Mouse (Mus musculus): ENCODE measurements around the gene Tsn. TPM values are rescaled to one million over a fixed set of nuclear protein-coding genes. Genes with fewer than 3 reads are reported as not detected.
A peak's percentile ranks its signal among the peaks of the same experiment; 100 is the strongest.

Tsn gene
- total RNA-seq, 1 experiment = 240 TPM

GRCm38 (mm10) chr1:118320696-118321095, 9.2 kb upstream of the Tsn start:
- H3K36me3 ChIP-seq (ENCODE audit: control insufficient read depth, insufficient read depth, low read length, poor library complexity, severe bottlenecking) = peaks cover 14% of the 10 kb centered on the region
- H3K9me3 ChIP-seq (ENCODE audit: control insufficient read depth, insufficient read depth, low read depth, low read length) = no peaks in the 10 kb centered on the region
- H3K4me1 ChIP-seq (ENCODE audit: control insufficient read depth in 2 of 2, insufficient read depth in 2 of 2, low read length in 2 of 2, poor library complexity in 1 of 2) = no peaks in the 10 kb centered on the region; a peak in 2 of 4 replicates
- H3K27ac ChIP-seq (ENCODE audit: insufficient read depth, low read depth, low read length, poor library complexity, severe bottlenecking) = no peak overlapping the region
- in situ Hi-C loops (cut with MboI; ENCODE audit: low sequenced_read_pairs in 2 of 2, unreplicated experiment in 2 of 2) = no loop called here
- no peak overlapping the region for H3K9ac ChIP-seq (ENCODE audit: insufficient read depth, low read depth, low read length, poor library complexity, severe bottlenecking)
- TF ChIP-seq HCFC1 (IDR thresholded peaks at IDR 0.05; ENCODE audit: borderline replicate concordance, insufficient read depth, low read length) = no peak
- no peak for TF ChIP-seq MAFK (IDR thresholded peaks at IDR 0.05; ENCODE audit: insufficient read depth, low read depth, low read length)
- TF ChIP-seq ZNF384 (IDR thresholded peaks at IDR 0.05; ENCODE audit: low read depth, low read length) = no peak
- no peak for TF ChIP-seq CHD2 (IDR thresholded peaks at IDR 0.05; ENCODE audit: low read depth, low read length)
- peak; percentile 71 for TF ChIP-seq ZC3H11A (IDR thresholded peaks at IDR 0.05; ENCODE audit: borderline replicate concordance, low read depth, low read length)
- peak overlapping the region in 1 of 2 experiments; percentile 87; a peak in 1 of 4 replicates for H3K4me3 ChIP-seq (ENCODE audit: insufficient read depth in 1 of 2, low read depth in 1 of 2, low read length in 2 of 2, poor library complexity in 1 of 2, severe bottlenecking in 1 of 2)
- peak; percentile 73 for DNase-seq (ENCODE audit: low read depth, low spot score)

GRCm38 (mm10) chr1:118310780-118311621, 538 bp downstream of the Tsn start:
- Histone ChIP-seq H3K9me3 (ENCODE audit: control insufficient read depth, insufficient read depth, low read depth, low read length) (no peaks in the 10 kb centered on the region), H3K4me3 (ENCODE audit: insufficient read depth in 1 of 2, low read depth in 1 of 2, low read length in 2 of 2, poor library complexity in 1 of 2, severe bottlenecking in 1 of 2) (peak overlapping the region; percentile 93 to 100), H3K4me1 (ENCODE audit: control insufficient read depth in 2 of 2, insufficient read depth in 2 of 2, low read length in 2 of 2, poor library complexity in 1 of 2) (no peaks in the 10 kb centered on the region; a peak in 1 of 4 replicates), H3K36me3 (ENCODE audit: control insufficient read depth, insufficient read depth, low read length, poor library complexity, severe bottlenecking) (no peaks in the 10 kb centered on the region; the same call in 1 of the 2 replicates), H3K27ac (ENCODE audit: insufficient read depth, low read depth, low read length, poor library complexity, severe bottlenecking) (peak overlapping the region; percentile 93), H3K9ac (ENCODE audit: insufficient read depth, low read depth, low read length, poor library complexity, severe bottlenecking) (peak overlapping the region; percentile 100)
- TF ChIP-seq CHD2 (IDR thresholded peaks at IDR 0.05; ENCODE audit: low read depth, low read length) = no peak
- TF ChIP-seq HCFC1 (IDR thresholded peaks at IDR 0.05; ENCODE audit: borderline replicate concordance, insufficient read depth, low read length) = peak; percentile 87
- TF ChIP-seq MAFK (IDR thresholded peaks at IDR 0.05; ENCODE audit: insufficient read depth, low read depth, low read length) = 0 out of 2 replicates have a peak, but pooled peaks have one; percentile 2
- peak; percentile 84 for DNase-seq (ENCODE audit: low read depth, low spot score)
- in situ Hi-C loops (cut with MboI; ENCODE audit: low sequenced_read_pairs in 2 of 2, unreplicated experiment in 2 of 2) = no loop called here

- H3K36me3 ChIP-seq (ENCODE audit: control insufficient read depth, insufficient read depth, low read length, poor library complexity, severe bottlenecking) = peaks cover 25% of the 10 kb centered on the region
- TF ChIP-seq CHD2 (IDR thresholded peaks at IDR 0.05; ENCODE audit: low read depth, low read length) (no peak), ZC3H11A (IDR thresholded peaks at IDR 0.05; ENCODE audit: borderline replicate concordance, low read depth, low read length) (no peak)
- no peak for DNase-seq (ENCODE audit: low read depth, low spot score)
These were observed 13.8 kb downstream of the Tsn start for GRCm38 (mm10) chr1:118297719-118298118.

GRCm38 (mm10) chr1:118296673-118297072, 14.9 kb downstream of the Tsn start:
- TF ChIP-seq ZNF384 (IDR thresholded peaks at IDR 0.05; ENCODE audit: low read depth, low read length) (no peak), HCFC1 (IDR thresholded peaks at IDR 0.05; ENCODE audit: borderline replicate concordance, insufficient read depth, low read length) (no peak), CHD2 (IDR thresholded peaks at IDR 0.05; ENCODE audit: low read depth, low read length) (no peak), MAFK (IDR thresholded peaks at IDR 0.05; ENCODE audit: insufficient read depth, low read depth, low read length) (no peak), ZC3H11A (IDR thresholded peaks at IDR 0.05; ENCODE audit: borderline replicate concordance, low read depth, low read length) (no peak)
- Histone ChIP-seq H3K9me3 (ENCODE audit: control insufficient read depth, insufficient read depth, low read depth, low read length) (no peaks in the 10 kb centered on the region), H3K9ac (ENCODE audit: insufficient read depth, low read depth, low read length, poor library complexity, severe bottlenecking) (no peak overlapping the region), H3K27ac (ENCODE audit: insufficient read depth, low read depth, low read length, poor library complexity, severe bottlenecking) (no peak overlapping the region), H3K4me1 (ENCODE audit: control insufficient read depth in 2 of 2, insufficient read depth in 2 of 2, low read length in 2 of 2, poor library complexity in 1 of 2) (no peaks in the 10 kb centered on the region), H3K36me3 (ENCODE audit: control insufficient read depth, insufficient read depth, low read length, poor library complexity, severe bottlenecking) (peaks cover 20% of the 10 kb centered on the region), H3K4me3 (ENCODE audit: insufficient read depth in 1 of 2, low read depth in 1 of 2, low read length in 2 of 2, poor library complexity in 1 of 2, severe bottlenecking in 1 of 2) (no peak overlapping the region)
- no peak for DNase-seq (ENCODE audit: low read depth, low spot score)
- in situ Hi-C loops (cut with MboI; ENCODE audit: low sequenced_read_pairs in 2 of 2, unreplicated experiment in 2 of 2) = no loop called here

More at GRCm38 (mm10) chr1:118297719-118298118, 13.8 kb downstream of the Tsn start:
- Histone ChIP-seq H3K9me3 (ENCODE audit: control insufficient read depth, insufficient read depth, low read depth, low read length) (no peaks in the 10 kb centered on the region), H3K4me3 (ENCODE audit: insufficient read depth in 1 of 2, low read depth in 1 of 2, low read length in 2 of 2, poor library complexity in 1 of 2, severe bottlenecking in 1 of 2) (no peak overlapping the region), H3K9ac (ENCODE audit: insufficient read depth, low read depth, low read length, poor library complexity, severe bottlenecking) (no peak overlapping the region), H3K27ac (ENCODE audit: insufficient read depth, low read depth, low read length, poor library complexity, severe bottlenecking) (no peak overlapping the region), H3K4me1 (ENCODE audit: control insufficient read depth in 2 of 2, insufficient read depth in 2 of 2, low read length in 2 of 2, poor library complexity in 1 of 2) (no peaks in the 10 kb centered on the region)
- in situ Hi-C loops (cut with MboI; ENCODE audit: low sequenced_read_pairs in 2 of 2, unreplicated experiment in 2 of 2) = no loop called here
